Mouse (Mus musculus): Measurements from ENCODE around the gene Axin2.
"Not testable (repeated sequence)": the region's sequence is repeated elsewhere in the genome, so short reads cannot be mapped to it uniquely, and the experiment has no call there.

Gene Axin2

GRCm38 (mm10) chr11:108920158-108920635 lies at the start of gene Axin2:
Gene Axin2, plus strand, starts transcription at chr11:108920349.
- peak; percentile 89 for DNase-seq

DNA sequence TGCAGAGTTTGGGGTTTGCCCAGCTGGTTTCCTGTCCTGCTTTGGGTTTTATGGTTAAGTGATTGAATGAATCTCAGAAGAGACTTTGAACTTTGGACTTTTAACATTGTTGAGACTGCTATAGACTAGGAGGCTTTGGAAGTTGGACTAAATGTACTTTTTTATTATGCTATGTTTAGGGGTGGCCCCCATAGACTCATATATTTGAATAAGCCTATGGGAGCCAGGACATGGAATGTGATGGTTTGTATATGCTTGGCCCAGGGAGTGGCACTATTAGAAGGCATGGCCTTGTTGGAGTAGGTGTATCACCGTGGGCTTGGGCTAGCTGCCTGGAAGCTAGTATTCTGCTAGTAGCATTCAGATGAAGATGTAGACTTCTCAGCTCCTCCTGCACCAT lies 48.9 kb upstream of the Axin2 start:
- DNase-seq = not testable (repeated sequence)

DNA sequence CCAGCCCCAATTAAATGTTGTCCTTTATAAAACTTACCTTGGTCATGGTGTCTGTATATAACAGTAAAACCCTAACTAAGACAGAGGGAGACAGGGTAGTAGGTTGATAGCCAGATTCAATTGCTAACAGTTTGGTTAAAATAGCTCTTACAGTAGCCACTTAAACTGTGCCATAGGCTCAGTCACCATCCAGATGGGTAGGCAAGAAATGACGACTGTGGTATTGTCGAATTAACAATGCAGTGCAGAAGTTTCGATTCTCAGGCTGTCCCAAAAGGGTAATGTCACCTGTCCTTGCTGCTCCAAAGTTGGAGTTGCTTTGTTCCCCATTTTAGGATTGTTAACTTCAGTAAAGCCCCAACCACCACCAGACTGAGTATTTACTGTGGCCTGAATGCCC lies 48.4 kb upstream of the Axin2 start:
- no peak for DNase-seq

GRCm38 (mm10) chr11:108876633-108877205 lies 43.4 kb upstream of the Axin2 start:
- no peak for DNase-seq

- DNase-seq = no peak
Observed at GRCm38 (mm10) chr11:108877520-108877919, 42.6 kb upstream of the Axin2 start.

- DNase-seq = no peak
Observed at GRCm38 (mm10) chr11:108880546-108880945, 39.6 kb upstream of the Axin2 start.

DNA sequence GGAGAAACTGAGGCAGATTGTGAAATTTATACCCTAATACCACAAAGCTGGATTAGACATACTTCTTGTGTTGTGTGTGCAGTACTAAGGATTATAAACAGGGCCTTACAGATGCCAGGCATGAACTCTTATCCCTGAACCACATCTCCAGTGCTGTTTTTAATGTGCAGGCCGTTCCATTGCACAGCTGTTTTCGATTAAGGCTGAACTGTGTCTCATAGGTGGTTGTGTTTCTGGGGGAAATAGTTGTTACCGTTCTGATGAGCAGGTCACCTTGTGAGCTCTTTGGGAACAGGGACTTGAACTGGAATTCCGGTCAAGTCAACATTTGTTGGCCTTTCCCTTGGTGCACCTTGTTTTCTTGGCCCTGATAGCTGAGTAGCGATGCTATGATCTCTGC lies 38.5 kb upstream of the Axin2 start:
- no peak for DNase-seq

DNA sequence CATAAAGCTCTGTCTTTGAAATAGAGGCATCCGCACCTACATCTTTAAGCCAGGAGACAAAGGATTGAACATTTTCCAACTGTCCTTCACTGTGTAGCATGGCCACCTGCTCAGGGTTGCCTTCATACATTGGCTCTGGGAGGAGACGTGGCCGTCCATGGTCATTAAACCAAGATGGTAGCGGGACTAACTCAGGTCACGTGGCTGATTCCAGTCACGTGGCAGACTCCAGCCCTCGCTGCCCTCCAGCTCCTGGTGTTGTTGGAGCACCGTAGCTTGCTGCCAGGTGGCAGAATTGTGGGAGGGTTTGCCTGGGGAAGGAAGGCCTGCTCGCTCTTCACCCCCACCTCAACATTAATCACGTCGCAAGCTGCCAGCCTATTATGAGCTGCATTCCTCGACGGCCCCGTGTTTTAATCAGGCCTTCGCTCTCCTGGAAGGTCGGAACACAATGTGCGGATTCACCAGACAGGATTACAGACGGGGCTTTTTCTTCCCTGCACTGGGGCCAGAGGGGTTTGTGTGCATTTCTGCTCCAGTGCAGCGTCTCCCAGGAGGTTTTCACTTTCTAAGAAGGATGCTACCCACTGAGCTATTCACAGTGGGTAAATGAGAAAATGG lies 34.8 kb upstream of the Axin2 start:
- no peak for DNase-seq

DNA sequence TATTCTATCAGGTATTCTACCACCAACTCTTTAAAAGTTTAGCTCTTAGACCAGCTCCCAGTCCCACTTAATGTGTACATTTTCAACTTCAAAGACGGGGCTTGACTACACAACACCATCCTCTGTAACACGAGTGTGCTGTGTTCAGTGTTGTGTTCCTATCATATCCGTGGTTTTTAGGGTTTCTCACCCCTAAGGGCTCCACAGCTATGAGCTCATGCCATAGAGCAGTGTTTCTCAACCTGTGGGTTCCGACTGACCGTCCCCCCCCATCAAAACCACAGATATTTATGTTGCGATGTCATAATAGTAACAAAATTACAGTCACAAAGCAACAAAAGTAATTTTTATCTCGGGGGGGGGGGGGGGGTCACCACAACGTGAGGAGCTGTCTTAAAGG lies 34.1 kb upstream of the Axin2 start:
- DNase-seq = no peak

- no peak for DNase-seq
Observed at GRCm38 (mm10) chr11:108889121-108889520, 31.0 kb upstream of the Axin2 start.

GRCm38 (mm10) chr11:108890544-108890943 lies 29.6 kb upstream of the Axin2 start:
- no peak for DNase-seq

DNA sequence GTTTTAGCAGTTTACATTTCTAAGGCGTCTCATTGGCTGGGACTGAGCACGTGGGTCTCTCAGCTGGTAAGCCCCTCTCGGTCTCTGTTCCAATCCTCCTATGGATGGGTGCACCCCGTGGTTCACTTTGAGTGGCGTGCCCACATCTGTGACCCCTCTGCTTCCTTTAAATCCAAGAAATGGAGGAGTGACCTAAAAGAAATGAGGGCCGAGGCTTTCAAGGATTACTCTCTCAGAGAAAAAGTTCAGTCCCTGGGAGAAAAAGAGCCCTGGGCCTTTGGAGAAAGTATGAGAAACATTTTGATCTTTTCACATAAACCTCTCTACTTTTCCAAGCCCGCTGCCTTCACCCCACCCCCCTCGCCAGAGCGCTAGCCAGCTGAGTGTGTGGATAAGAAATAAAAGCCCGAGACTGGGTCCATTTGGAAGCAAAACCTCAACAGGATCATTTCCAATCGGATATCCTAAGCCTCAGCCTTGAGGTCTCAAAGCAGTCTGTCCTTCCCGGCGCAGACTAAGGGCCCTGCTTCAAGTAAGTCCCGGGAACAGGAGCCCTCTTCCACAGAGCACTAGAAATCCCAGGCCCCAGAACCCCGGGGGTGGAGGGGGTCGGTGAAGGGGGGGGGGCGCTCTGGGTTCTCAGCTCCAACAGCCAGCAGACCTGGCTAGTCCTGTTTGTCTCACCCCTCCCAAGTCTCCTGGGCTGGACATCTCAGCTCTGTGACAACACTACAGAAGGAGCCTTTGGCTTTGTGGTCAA lies 28.9 kb upstream of the Axin2 start:
- DNase-seq = no peak

GRCm38 (mm10) chr11:108891871-108892380 lies 28.2 kb upstream of the Axin2 start:
- no peak for DNase-seq

GRCm38 (mm10) chr11:108892406-108892805 lies 27.7 kb upstream of the Axin2 start:
- DNase-seq = no peak

DNA sequence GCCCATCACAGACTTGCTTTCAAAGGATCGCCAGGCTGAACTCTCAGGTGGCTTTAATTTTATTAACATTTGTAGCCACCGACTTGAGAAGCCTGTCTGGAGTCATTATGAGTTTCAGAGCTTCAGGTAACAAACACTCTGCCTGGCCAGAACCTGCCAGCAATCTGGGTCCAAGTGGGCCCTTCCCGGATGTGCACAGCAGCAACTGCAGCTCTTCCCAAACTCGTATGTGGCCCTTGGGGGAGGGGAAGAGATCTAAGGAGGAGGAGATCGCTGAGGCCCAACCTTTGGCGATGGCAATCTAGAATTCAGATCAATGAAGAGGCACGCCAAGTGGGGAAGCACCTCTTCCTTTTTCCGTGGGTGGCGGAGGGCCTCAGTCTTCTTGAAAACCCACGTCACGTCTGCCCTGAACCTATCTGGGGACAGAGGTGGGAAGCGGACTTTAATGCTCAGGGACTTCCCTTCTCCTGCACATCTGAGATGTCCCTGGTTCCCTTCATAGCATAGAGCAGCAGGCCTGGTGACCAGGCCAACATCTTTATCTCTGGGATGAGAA lies 26.8 kb upstream of the Axin2 start:
- DNase-seq = no peak

- DNase-seq = no peak
Observed at GRCm38 (mm10) chr11:108893855-108894510, 26.2 kb upstream of the Axin2 start.

GRCm38 (mm10) chr11:108897034-108897433 lies 23.1 kb upstream of the Axin2 start:
- peak; percentile 88 for DNase-seq

DNA sequence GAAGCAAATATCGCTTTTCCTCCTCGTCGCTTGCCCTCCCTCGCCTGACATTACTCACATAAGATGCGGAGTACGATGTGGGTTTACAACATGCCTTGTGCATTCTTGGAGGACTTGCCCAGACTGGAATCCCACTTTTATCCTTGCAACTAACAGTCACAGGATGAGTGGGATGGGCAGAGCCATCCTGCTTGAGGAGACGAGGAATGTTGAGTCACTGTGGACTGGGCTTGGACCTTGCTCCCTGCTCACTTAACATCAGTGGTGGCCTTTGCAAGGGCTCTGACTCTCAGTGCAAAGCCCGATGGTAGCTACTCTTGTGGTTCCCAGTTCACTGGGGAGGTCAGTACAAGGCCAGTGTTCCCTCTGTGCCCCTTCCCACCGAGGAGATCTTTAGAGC lies 22.1 kb upstream of the Axin2 start:
- no peak for DNase-seq

GRCm38 (mm10) chr11:108898483-108898882 lies 21.7 kb upstream of the Axin2 start:
- no peak for DNase-seq

- peak; percentile 19 for DNase-seq
Observed at GRCm38 (mm10) chr11:108900718-108901488, 19.2 kb upstream of the Axin2 start.

DNA sequence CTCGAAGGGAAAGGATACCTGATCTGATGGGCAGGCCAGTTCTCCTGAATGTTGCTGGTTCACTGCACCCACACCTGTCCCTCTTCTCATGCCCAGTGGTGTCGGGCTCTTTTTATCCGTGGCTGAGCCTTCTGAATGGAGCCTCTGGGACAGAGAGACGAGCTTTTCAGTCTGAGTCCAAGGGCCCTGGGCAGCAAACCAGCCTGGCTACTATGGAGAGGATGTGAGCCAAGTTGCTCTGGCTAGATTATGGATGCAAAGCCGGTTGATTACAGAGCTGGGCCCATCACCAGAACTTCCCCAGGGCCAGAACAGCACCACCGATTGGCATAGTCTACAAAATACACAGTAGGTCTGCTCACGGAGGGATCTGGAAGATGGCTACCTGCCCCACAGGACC lies 18.5 kb upstream of the Axin2 start:
- DNase-seq = peak; percentile 25

- DNase-seq = no peak
Observed at GRCm38 (mm10) chr11:108902303-108902702, 17.8 kb upstream of the Axin2 start.

All from cerebellum, adult 9-11 months (tissue).